Mouse (Mus musculus) layer of hippocampus, adult 2 months (tissue): Measurements from ENCODE around the gene Tgfb1. TPM values are rescaled to one million over a fixed set of nuclear protein-coding genes. Genes with fewer than 3 reads are reported as not detected.
"Not testable (repeated sequence)": the region's sequence is repeated elsewhere in the genome, so short reads cannot be mapped to it uniquely, and the experiment has no call there.

Experiments used
- DNase-seq, 2 experiments: peaks; one replicate each; pipeline ENCODE4 v3.0.0; 2022; ENCODE audit warnings: low spot score in 2 of 2
- H3K27ac ChIP-seq: fragments of 200-600 bp; 2 replicates; pipeline ENCODE4 v1.8.1; 2022
- H3K4me3 ChIP-seq: fragments of 200-600 bp; 2 replicates; pipeline ENCODE4 v1.8.1; 2022; ENCODE audit warnings: mild to moderate bottlenecking
- CTCF ChIP-seq: fragments of 200-600 bp; conservative IDR thresholded peaks from 2 replicates; pipeline ENCODE4 v1.8.1; 2022; ENCODE audit warnings: antibody characterized with exemption, mild to moderate bottlenecking, moderate library complexity
- total RNA-seq, 2 experiments: library from RNA; stranded (reverse); gene quantifications; 2 replicates each; pipeline ENCODE4 v1.2.3; 2021

The Tgfb1 gene
- total RNA-seq, 2 experiments from 2014 or later, result 6.9 TPM

DNA sequence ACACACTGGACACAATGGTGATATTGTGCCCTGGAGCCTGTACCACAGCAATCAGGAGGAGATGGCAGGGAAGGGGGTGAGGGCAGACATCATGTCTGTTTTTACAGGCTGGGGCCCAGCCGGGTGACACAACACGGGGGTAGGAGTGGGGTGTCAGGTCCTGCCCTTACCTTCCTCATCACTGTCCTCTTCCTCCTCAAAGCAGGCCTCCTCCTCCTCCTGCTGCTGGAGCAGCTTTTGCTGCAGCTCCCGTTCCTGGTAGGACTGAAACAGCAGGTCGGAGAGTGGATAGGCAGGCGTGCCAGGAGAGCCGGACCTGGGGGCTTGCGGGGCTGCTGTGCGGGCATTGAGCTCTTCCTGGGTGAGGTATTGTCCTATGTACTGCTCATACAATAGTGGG is 27.8 kb downstream of the Tgfb1 start:
- no peak for DNase-seq

DNA sequence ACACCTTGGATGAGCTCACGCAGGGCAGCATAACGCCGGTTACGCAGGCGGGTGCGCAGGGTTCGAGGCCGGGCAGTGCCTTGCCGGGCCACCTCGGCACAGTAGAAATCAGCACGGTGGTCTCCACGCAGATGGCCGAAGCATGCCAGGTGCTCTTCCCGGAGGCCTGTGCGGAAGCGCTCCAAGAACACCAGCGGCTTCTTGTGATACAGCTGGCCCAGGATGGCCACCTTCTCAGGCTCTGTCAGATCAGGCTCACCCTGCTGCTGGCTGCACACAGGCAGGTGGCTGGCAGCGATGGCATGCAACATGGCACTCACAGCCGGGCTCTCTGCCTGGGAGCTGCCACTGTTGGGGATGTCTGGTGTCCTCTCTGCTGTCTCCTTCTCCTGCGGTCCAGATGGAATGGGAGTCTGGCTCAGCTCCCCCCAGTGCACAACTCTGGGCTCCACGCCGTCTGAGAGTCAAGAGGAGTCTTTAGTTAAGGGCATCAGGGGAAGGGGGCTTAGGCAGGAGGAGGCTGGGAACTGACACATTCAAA is 29.0 kb downstream of the Tgfb1 start:
- H3K27ac ChIP-seq, result peak overlapping the region; percentile 57; the same call in 1 of the 2 replicates
- DNase-seq, result no peak
- no peak for TF ChIP-seq CTCF
- no peak overlapping the region for H3K4me3 ChIP-seq

More for the DNA sequence above, 27.8 kb downstream of the Tgfb1 start:
- no peak for TF ChIP-seq CTCF
- Histone ChIP-seq H3K4me3 (no peak overlapping the region), H3K27ac (no peak overlapping the region)

DNA sequence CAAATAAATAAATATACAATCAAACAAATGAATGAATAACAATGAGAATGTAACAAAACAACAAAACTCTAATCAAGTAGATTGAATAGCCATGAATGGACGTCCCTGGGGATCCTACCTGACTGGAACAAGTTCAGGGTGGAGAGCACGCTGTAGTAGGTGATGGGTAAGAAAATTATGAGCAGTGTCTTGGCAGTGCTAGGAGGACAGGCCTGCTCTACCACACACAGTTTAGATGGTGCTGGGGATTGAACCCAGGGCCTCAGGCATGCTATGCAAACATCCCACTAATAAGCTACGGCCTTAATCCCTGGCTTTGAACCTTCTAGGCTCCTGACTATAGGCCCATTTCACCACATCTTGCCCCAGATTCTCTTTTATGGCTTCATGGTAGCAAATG is 30.7 kb downstream of the Tgfb1 start:
- no peak for TF ChIP-seq CTCF
- H3K4me3 ChIP-seq, result peak overlapping the region; percentile 86
- no peak overlapping the region for H3K27ac ChIP-seq

GRCm38 (mm10) chr7:25718788-25719417 is 32.1 kb downstream of the Tgfb1 start, which contains the start of gene Ccdc97:
TSS of gene Ccdc97 (minus strand) at chr7:25719088.
- peak; percentile 94 to 95 for DNase-seq
- no peak; the same call in 1 of the 2 replicates for TF ChIP-seq CTCF
- H3K4me3 ChIP-seq, result peak within 1 kb of the TSS; percentile 86
- H3K27ac ChIP-seq, result peak within 1 kb of the TSS; percentile 97

More for the DNA sequence above, 30.7 kb downstream of the Tgfb1 start:
- DNase-seq, result no peak

- TF ChIP-seq CTCF, result peak; percentile 90
- DNase-seq, result peak; percentile 74 to 85
Measured at GRCm38 (mm10) chr7:25719761-25720610, 33.2 kb downstream of the Tgfb1 start.

GRCm38 (mm10) chr7:25720760-25721159 is 34.0 kb downstream of the Tgfb1 start:
- Histone ChIP-seq H3K4me3 (no peak overlapping the region), H3K27ac (no peak overlapping the region)
- no peak for DNase-seq
- TF ChIP-seq CTCF, result no peak

More at GRCm38 (mm10) chr7:25719761-25720610, 33.2 kb downstream of the Tgfb1 start:
- no peak overlapping the region; the same call in 1 of the 2 replicates for H3K4me3 ChIP-seq
- H3K27ac ChIP-seq, result no peak overlapping the region

DNA sequence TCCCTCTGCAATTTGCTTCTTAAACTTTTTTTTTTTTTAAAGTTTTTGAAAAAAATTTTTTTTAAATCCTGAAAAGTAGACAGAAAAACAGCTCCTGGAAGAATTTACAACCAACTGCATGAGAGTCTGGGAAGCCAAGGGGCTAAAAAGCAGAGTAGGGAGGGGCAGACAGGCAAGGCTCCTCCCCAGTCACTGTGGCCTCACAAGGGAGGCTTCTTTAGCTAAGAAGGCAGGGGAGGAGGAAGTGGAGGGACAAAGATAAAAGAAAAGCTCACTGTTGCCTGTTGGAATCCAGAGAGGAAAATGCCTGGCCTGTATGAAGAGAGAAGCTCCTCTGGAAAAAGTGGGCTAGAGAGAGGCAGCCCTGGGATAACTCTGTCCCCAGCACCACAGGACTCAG is 35.0 kb downstream of the Tgfb1 start:
- H3K27ac ChIP-seq, DNase-seq, H3K4me3 ChIP-seq: not testable (repeated sequence)

- DNase-seq, result no peak
- H3K27ac ChIP-seq, result no peak overlapping the region
- no peak overlapping the region for H3K4me3 ChIP-seq
- no peak for TF ChIP-seq CTCF
Measured at GRCm38 (mm10) chr7:25725886-25726285, 39.1 kb downstream of the Tgfb1 start.

DNA sequence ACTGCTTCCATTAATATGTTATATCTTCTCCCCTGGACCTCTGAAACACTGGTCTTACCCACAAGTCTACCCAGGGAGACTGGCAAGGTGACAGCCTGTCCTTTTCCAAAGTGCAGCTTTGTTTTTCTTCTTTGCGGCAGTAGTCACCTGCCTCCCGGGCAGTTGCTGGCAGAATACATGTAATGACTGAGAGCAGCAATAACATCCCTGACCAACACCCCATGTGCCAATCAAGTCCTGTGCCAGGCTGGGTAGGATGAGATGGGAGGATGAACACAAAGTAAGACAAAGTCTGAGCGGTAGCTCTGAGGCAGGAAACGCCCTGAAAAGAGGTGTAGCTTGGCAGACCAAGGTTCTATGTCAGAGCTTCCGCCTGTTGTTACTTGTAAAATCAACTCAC is 41.0 kb downstream of the Tgfb1 start:
- H3K27ac ChIP-seq, result no peak overlapping the region
- no peak for DNase-seq
- no peak for TF ChIP-seq CTCF
- H3K4me3 ChIP-seq, result no peak overlapping the region

- H3K4me3 ChIP-seq, result no peak overlapping the region
- TF ChIP-seq CTCF, result no peak
- H3K27ac ChIP-seq, result no peak overlapping the region
- no peak for DNase-seq
Measured at GRCm38 (mm10) chr7:25729396-25729795, 42.6 kb downstream of the Tgfb1 start.

- no peak for TF ChIP-seq CTCF
- Histone ChIP-seq H3K4me3 (no peak overlapping the region), H3K27ac (no peak overlapping the region)
- DNase-seq, result no peak
Measured at GRCm38 (mm10) chr7:25729862-25730261, 43.1 kb downstream of the Tgfb1 start.

- Histone ChIP-seq H3K27ac (no peak overlapping the region), H3K4me3 (no peak overlapping the region)
- no peak for TF ChIP-seq CTCF
- no peak for DNase-seq
Measured at GRCm38 (mm10) chr7:25731294-25732055, 44.7 kb downstream of the Tgfb1 start.
